Mouse (Mus musculus) right cerebral cortex, postnatal 4 days (tissue): ENCODE data around the gene Vmn1r120.
"Not testable (repeated sequence)": the region's sequence is repeated elsewhere in the genome, so short reads cannot be mapped to it uniquely, and the experiment has no call there.

ENCODE experiments used
- DNase-seq: peaks from one replicate; pipeline ENCODE4 v3.0.0-alpha.2; 2022

Vmn1r120 gene

DNA sequence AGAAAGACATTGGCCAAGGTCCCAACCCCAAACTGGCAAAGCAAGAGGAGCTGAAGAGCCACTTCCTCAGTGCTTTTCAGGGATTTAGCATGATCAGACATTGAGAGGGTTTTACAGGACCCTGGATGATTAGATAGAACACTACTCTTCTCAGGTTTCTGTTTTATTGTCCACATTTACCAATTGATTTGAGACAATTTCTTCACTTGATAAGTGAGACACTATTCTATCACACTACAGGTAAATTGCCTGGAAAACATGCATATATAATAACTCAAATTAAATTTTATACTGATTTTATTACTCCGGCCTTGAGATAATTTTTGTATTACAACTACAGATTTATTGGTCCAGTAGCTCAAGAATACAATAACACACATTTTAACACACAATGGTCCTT lies at the start of gene Vmn1r120:
Gene Vmn1r120, minus strand, starts transcription at position 101 of the 400 bp plus-strand sequence.
- DNase-seq, result not testable (repeated sequence)

DNA sequence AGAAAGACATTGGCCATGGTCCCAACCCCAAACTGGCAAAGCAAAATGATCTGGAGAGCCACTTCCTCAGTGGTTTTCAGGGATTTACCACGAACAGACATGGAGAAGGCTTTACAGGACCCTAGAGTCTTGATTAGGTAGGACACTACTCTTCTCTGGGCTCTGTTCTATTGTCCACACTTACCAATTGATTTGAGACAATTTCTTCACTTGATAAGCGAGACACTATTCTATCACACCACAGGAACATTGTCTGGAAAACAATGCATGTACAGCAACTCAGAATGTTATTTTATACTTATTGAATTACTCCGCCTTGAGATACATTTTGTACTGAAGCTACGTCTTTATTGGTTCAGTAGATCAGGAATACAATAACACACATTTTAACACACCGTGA lies 44.8 kb upstream of the Vmn1r120 start, which contains the start of gene Vmn1r121:
Gene Vmn1r121, minus strand, starts transcription at position 101 of the 400 bp plus-strand sequence.
- not testable (repeated sequence) for DNase-seq

GRCm38 (mm10) chr7:21012355-21012754 lies 41.2 kb downstream of the Vmn1r120 start, which contains the start of gene Vmn1r119:
TSS of gene Vmn1r119 (minus strand) at chr7:21012455.
- not testable (repeated sequence) for DNase-seq
